Mouse (Mus musculus) midbrain, embryonic 11.5 days (tissue): Measurements from ENCODE around the gene Cdc14a. TPM values are rescaled to one million over a fixed set of nuclear protein-coding genes. Genes with fewer than 3 reads are reported as not detected.

Experiments
- ATAC-seq: fragments of 200-750 bp; cut with Nextera tagmentation; 2 replicates; pipeline ENCODE4 v1.8.0; 2017; ENCODE audit warnings: moderate TSS enrichment, moderate library complexity; ENCODE audit not compliant: low FRiP score
- DNase-seq: peaks from one replicate; pipeline ENCODE4 v3.0.0; 2015; ENCODE audit warnings: low spot score; ENCODE audit errors: missing footprints
- H3K27ac ChIP-seq: fragments of 300-500 bp; sonication (generic); 2 replicates; pipeline ENCODE4 v1.5.1; 2014; ENCODE audit warnings: low read depth, low read length
- H3K27me3 ChIP-seq: fragments of 300-500 bp; sonication (generic); 2 replicates; pipeline ENCODE4 v1.6.1; 2014; ENCODE audit warnings: mild to moderate bottlenecking, low read length, moderate library complexity, mixed read lengths; ENCODE audit not compliant: control insufficient read depth, insufficient read depth
- H3K36me3 ChIP-seq: fragments of 300-500 bp; sonication (generic); 2 replicates; pipeline ENCODE4 v1.6.1; 2014; ENCODE audit warnings: mild to moderate bottlenecking, low read length, moderate library complexity, mixed read lengths; ENCODE audit not compliant: control insufficient read depth, insufficient read depth
- H3K4me1 ChIP-seq: fragments of 300-500 bp; sonication (generic); 2 replicates; pipeline ENCODE4 v1.6.1; 2014; ENCODE audit warnings: low read length; ENCODE audit not compliant: control insufficient read depth, insufficient read depth
- H3K4me2 ChIP-seq: fragments of 300-500 bp; sonication (generic); 2 replicates; pipeline ENCODE4 v1.6.1; 2014; ENCODE audit warnings: mild to moderate bottlenecking, moderate library complexity
- H3K4me3 ChIP-seq: fragments of 300-500 bp; sonication (generic); 2 replicates; pipeline ENCODE4 v1.5.1; 2014; ENCODE audit warnings: low read depth, low read length
- H3K9ac ChIP-seq: fragments of 300-500 bp; sonication (generic); 2 replicates; pipeline ENCODE4 v1.6.1; 2014; ENCODE audit warnings: low read length
- H3K9me3 ChIP-seq: fragments of 300-500 bp; sonication (generic); 2 replicates; pipeline ENCODE4 v1.6.1; 2016; ENCODE audit warnings: low read length; ENCODE audit not compliant: control insufficient read depth
- WGBS: fragments of 180-500 bp; shearing (Covaris S2); extraction: QIAGEN DNeasy Blood & Tissue Kit; methylation state at CpG from one replicate; pipeline ENCODE4 v1.1.7; 2014; 5-methylcytosine and 5-hydroxymethylcytosine counted together
- polyA plus RNA-seq: library from polyadenylated mRNA; unstranded; fragments of >200 nt; fragmentation: Nextera tagmentation; extraction: Ambion mirVana; gene quantifications from 2 replicates; pipeline ENCODE4 v1.2.1, GENCODE M21; 2014

The Cdc14a gene
- polyA plus RNA-seq, 1 experiment from 2014 or later, result 18.2 TPM

- Histone ChIP-seq H3K4me1 (no peaks in the 10 kb centered on the region), H3K9ac (no peak overlapping the region), H3K9me3 (no peaks in the 10 kb centered on the region), H3K27ac (no peak overlapping the region), H3K27me3 (no peaks in the 10 kb centered on the region), H3K36me3 (0 out of 2 replicates have a peak, but pooled peaks cover 2% of the 10 kb centered on the region), H3K4me2 (no peak overlapping the region), H3K4me3 (no peak overlapping the region)
- 96% methylated on average over 2 of the region's 2 CpGs for WGBS
- ATAC-seq (no peak), DNase-seq (no peak)
These were observed 112.7 kb downstream of the Cdc14a start for GRCm38 (mm10) chr3:116311173-116311572.

- Histone ChIP-seq H3K4me2 (no peak overlapping the region), H3K27me3 (no peaks in the 10 kb centered on the region), H3K36me3 (0 out of 2 replicates have a peak, but pooled peaks cover 2% of the 10 kb centered on the region), H3K27ac (no peak overlapping the region), H3K9ac (no peak overlapping the region), H3K4me1 (no peaks in the 10 kb centered on the region), H3K9me3 (no peaks in the 10 kb centered on the region), H3K4me3 (no peak overlapping the region)
- 98% methylated on average over 4 of the region's 4 CpGs for WGBS
- ATAC-seq (no peak), DNase-seq (no peak)
These were observed 113.2 kb downstream of the Cdc14a start for GRCm38 (mm10) chr3:116310672-116311071.

DNA sequence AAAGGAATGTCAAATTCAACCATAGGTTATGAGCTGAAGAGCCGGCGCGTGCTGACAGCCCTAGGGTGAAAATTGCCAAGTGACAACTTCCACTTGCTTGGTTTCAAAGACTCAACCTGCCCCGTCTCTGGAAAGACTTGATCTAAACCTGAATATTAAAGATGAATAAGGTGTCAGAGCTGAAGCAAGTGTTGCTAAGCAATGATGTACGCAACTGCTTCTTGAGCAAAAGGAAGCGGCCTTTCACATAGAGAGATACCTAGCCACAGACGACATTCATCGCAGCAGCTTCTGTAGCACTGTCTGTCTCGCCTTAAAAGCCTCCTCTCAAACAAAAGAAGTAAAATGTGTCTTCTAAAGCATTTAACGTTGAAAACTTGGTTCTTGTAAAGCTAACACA, 113.8 kb downstream of the Cdc14a start:
- H3K4me3 ChIP-seq, result no peak overlapping the region
- no peak overlapping the region for H3K27ac ChIP-seq
- H3K4me1 ChIP-seq, result no peaks in the 10 kb centered on the region
- no peak overlapping the region for H3K9ac ChIP-seq
- H3K27me3 ChIP-seq, result no peaks in the 10 kb centered on the region
- ATAC-seq (no peak), DNase-seq (no peak)
- H3K4me2 ChIP-seq, result no peak overlapping the region
- no peaks in the 10 kb centered on the region for H3K9me3 ChIP-seq
- 0 out of 2 replicates have a peak, but pooled peaks cover 2% of the 10 kb centered on the region for H3K36me3 ChIP-seq
- WGBS, result 92% methylated on average over 10 of the region's 10 CpGs

DNA sequence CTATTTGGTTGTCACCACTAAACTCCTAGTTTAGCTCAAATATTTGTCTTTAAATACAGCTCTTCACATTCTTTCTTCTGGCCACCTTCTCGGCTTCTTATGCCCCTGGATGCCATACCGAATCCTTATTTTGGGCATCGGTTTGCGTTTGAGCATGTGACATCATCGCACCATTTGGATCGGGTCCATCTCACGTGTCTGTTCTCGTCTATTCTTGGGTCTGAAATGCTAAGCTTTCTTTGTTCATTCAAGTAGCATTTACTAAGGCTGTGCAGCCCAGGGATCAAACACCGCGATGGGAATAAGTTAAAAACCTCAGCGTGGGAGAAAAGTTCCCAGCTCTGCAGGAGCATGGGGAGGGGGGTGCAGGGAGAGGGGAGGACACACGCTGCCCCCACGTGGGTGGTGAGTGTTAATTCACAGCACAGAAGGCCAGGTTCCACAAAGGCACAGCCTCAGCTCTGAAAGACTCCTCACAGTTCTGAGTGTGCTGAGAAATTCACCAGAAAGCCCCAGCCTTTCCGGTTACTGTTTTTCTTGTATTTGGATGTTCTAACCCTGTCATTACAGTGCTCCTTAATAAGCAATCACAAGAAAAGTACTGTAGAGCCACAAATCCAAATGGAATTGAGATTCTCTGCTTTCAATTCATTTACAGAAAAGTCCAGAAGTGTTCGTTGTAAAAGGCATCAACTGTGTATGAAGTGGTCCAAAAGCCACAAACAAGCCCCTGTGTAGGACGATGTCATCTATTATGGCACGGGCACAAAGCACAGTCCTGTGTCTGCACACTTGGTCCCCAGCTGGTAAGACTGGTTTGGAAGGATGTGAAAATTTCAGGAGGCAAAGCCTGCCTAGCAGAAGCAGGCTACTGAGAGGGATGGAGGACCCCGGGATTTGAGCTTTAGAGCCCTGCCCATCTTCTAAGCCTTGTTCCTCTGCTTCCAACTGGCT, 118.8 kb downstream of the Cdc14a start:
- DNase-seq, result no peak
- Histone ChIP-seq H3K9me3 (no peaks in the 10 kb centered on the region), H3K9ac (no peak overlapping the region), H3K27me3 (no peaks in the 10 kb centered on the region), H3K36me3 (0 out of 2 replicates have a peak, but pooled peaks cover 2% of the 10 kb centered on the region), H3K4me2 (no peak overlapping the region), H3K4me1 (no peaks in the 10 kb centered on the region), H3K4me3 (no peak overlapping the region), H3K27ac (no peak overlapping the region)
- ATAC-seq, result no peak
- WGBS, result 84% methylated on average over 18 of the region's 18 CpGs

- Histone ChIP-seq H3K4me2 (no peak overlapping the region), H3K4me3 (no peak overlapping the region), H3K9me3 (no peaks in the 10 kb centered on the region), H3K4me1 (no peaks in the 10 kb centered on the region), H3K27ac (no peak overlapping the region), H3K36me3 (peaks cover 7% of the 10 kb centered on the region; the same call in 1 of the 2 replicates), H3K27me3 (no peaks in the 10 kb centered on the region), H3K9ac (no peak overlapping the region)
- ATAC-seq (no peak), DNase-seq (no peak)
- 95% methylated on average over 7 of the region's 7 CpGs for WGBS
These were observed 121.3 kb downstream of the Cdc14a start for GRCm38 (mm10) chr3:116302581-116302980.

DNA sequence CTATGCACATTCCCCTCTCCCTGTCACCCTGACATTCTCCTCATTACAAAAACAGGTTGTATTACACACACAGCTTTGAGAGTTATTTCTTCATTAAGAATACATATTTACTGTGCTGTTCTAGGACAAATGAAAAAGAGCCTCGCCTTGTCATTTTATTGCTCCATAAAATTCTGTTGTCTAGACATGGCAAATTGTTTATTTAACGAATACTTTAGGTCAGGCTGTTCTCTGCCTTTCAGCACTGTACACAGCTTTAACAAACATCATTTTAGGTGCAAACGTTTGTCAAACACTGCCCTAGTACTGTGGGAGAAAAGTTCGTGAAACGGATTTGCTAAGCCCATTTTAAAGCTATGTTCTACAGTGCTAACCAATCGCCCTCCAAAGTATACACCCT, 122.1 kb downstream of the Cdc14a start:
- peaks cover 7% of the 10 kb centered on the region; the same call in 1 of the 2 replicates for H3K36me3 ChIP-seq
- 91% methylated on average over 6 of the region's 6 CpGs for WGBS
- H3K4me3 ChIP-seq, result no peak overlapping the region
- ATAC-seq (no peak), DNase-seq (no peak)
- no peaks in the 10 kb centered on the region for H3K27me3 ChIP-seq
- no peaks in the 10 kb centered on the region for H3K4me1 ChIP-seq
- H3K4me2 ChIP-seq, result no peak overlapping the region
- no peaks in the 10 kb centered on the region for H3K9me3 ChIP-seq
- H3K9ac ChIP-seq, result no peak overlapping the region
- no peak overlapping the region for H3K27ac ChIP-seq

DNA sequence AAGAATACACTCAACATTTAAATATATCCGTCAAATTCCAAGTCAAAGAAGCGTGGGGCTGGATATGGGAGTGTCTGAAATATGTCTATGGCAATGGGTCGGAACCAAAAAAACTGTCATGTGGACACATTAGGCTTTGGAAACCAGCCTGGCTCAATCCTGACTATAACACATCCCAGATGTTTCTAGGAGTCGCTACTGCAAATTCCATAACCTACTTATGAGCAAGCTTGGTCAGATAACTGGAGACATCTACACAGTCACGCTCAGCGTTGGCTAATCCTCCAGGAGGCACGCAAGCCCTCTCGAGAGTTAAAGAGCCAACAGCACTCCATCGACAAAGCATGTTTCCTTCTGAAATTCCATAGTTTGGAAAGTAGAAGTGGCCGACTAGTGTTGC, 125.1 kb downstream of the Cdc14a start:
- DNase-seq (no peak), ATAC-seq (no peak)
- 88% methylated on average over 10 of the region's 10 CpGs for WGBS
- Histone ChIP-seq H3K36me3 (peaks cover 12% of the 10 kb centered on the region; the same call in 1 of the 2 replicates), H3K27ac (no peak overlapping the region), H3K9me3 (no peaks in the 10 kb centered on the region), H3K4me3 (no peak overlapping the region), H3K27me3 (no peaks in the 10 kb centered on the region), H3K9ac (no peak overlapping the region), H3K4me1 (no peaks in the 10 kb centered on the region), H3K4me2 (no peak overlapping the region)

DNA sequence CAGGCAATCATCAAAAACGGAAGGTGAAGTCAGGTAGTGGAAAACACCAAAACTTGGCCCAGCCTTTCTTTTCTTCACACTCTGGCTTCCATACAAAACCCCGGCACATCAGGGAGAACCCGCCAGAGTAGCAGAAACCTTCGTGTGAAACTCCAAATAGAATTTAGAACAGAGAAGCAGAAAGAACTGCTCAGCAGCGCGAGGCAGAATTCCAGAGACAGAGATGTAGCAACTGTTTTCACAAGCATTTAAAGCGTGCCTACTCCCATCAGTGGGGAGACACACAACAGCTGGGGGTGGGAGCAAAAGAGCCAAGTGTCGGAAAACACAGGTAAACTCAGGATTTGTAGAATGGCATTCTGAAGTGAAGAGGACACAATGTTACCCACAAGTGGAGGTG, 125.8 kb downstream of the Cdc14a start:
- no peak overlapping the region for H3K9ac ChIP-seq
- H3K27ac ChIP-seq, result no peak overlapping the region
- WGBS, result 94% methylated on average over 8 of the region's 8 CpGs
- ATAC-seq (no peak), DNase-seq (no peak)
- H3K4me3 ChIP-seq, result no peak overlapping the region
- no peaks in the 10 kb centered on the region for H3K9me3 ChIP-seq
- H3K4me1 ChIP-seq, result no peaks in the 10 kb centered on the region
- H3K27me3 ChIP-seq, result no peaks in the 10 kb centered on the region
- H3K36me3 ChIP-seq, result peaks cover 19% of the 10 kb centered on the region
- no peak overlapping the region for H3K4me2 ChIP-seq

DNA sequence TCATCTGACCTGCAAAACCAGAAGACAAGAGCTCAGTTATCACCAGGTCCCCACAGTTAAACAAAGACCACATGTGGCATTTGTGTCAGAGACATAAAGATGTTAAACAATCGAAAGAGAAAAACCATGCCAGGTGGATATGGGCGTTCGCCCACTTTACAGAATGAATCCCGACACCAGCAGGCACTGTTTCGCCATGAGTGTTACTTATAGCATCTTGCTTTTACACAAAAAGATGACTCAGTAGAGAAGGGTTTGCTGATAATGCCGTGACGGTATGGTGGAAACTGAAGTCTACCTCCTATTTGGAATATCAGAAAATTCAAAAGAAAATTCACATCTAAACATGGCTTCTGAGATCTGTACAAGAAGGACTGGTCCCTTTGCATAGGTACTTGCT, 126.7 kb downstream of the Cdc14a start:
- H3K9me3 ChIP-seq, result no peaks in the 10 kb centered on the region
- no peak for ATAC-seq
- DNase-seq, result no peak
- H3K36me3 ChIP-seq, result peaks cover 19% of the 10 kb centered on the region
- H3K4me3 ChIP-seq, result no peak overlapping the region
- 94% methylated on average over 7 of the region's 7 CpGs for WGBS
- H3K27ac ChIP-seq, result no peak overlapping the region
- no peak overlapping the region for H3K9ac ChIP-seq
- H3K4me2 ChIP-seq, result no peak overlapping the region
- no peaks in the 10 kb centered on the region for H3K4me1 ChIP-seq
- H3K27me3 ChIP-seq, result no peaks in the 10 kb centered on the region
